Mouse (Mus musculus) forebrain, postnatal 0 days (tissue): ENCODE data around the gene Clic1. TPM values are rescaled to one million over a fixed set of nuclear protein-coding genes. Genes with fewer than 3 reads are reported as not detected.
A peak's percentile ranks its signal among the peaks of the same experiment; 100 is the strongest.

Experiments used
- ATAC-seq: fragments of 200-750 bp; cut with Nextera tagmentation; 2 replicates; pipeline ENCODE4 v1.8.0; 2017; ENCODE audit warnings: mild to moderate bottlenecking, moderate library complexity
- DNase-seq: peaks from one replicate; pipeline ENCODE4 v3.0.0-alpha.2; 2015
- H3K27ac ChIP-seq: fragments of 300-500 bp; sonication (generic); 2 replicates; pipeline ENCODE4 v1.5.1; 2014; ENCODE audit warnings: low read depth, mild to moderate bottlenecking, antibody characterized with exemption, low read length, moderate library complexity, mixed read lengths
- H3K27me3 ChIP-seq: fragments of 300-500 bp; sonication (generic); 2 replicates; pipeline ENCODE4 v1.6.1; 2014; ENCODE audit warnings: mild to moderate bottlenecking, low read length, mixed read lengths; ENCODE audit not compliant: insufficient read depth
- H3K36me3 ChIP-seq: fragments of 300-500 bp; sonication (generic); 2 replicates; pipeline ENCODE4 v1.6.1; 2014; ENCODE audit warnings: mild to moderate bottlenecking, moderate library complexity; ENCODE audit not compliant: insufficient read depth
- H3K4me1 ChIP-seq: fragments of 300-500 bp; sonication (generic); 2 replicates; pipeline ENCODE4 v1.6.1; 2014; ENCODE audit warnings: antibody characterized with exemption; ENCODE audit not compliant: insufficient read depth
- H3K4me2 ChIP-seq: fragments of 300-500 bp; sonication (generic); 2 replicates; pipeline ENCODE4 v1.6.1; 2014; ENCODE audit warnings: low read depth, mild to moderate bottlenecking, moderate library complexity
- H3K4me3 ChIP-seq: fragments of 300-500 bp; sonication (generic); 2 replicates; pipeline ENCODE4 v1.5.1; 2014; ENCODE audit warnings: low read depth, low read length, mixed read lengths
- H3K9ac ChIP-seq: fragments of 300-500 bp; sonication (generic); 2 replicates; pipeline ENCODE4 v1.6.1; 2014; ENCODE audit warnings: mild to moderate bottlenecking
- H3K9me3 ChIP-seq: fragments of 300-500 bp; sonication (generic); 2 replicates; pipeline ENCODE4 v1.6.1; 2016; ENCODE audit warnings: low read length
- CTCF ChIP-seq: sonication (generic); IDR thresholded peaks from 2 replicates; pipeline ENCODE4 v1.5.1; 2016; ENCODE audit warnings: antibody characterized with exemption, control low read depth, low read depth
- WGBS: fragments of 180-500 bp; shearing (Covaris S2); extraction: QIAGEN DNeasy Blood & Tissue Kit; methylation state at CpG from one replicate; pipeline ENCODE4 v1.1.7; 2014; 5-methylcytosine and 5-hydroxymethylcytosine counted together
- polyA plus RNA-seq: library from polyadenylated mRNA; unstranded; fragments of >200 nt; fragmentation: Nextera tagmentation; extraction: Ambion mirVana; gene quantifications from 2 replicates; pipeline ENCODE4 v1.2.1, GENCODE M21; 2015
- total RNA-seq: library from RNA; depleted of rRNA; stranded (reverse); fragments of >200 nt; gene quantifications from 2 replicates; pipeline ENCODE4 v1.2.3, GENCODE M21; 2014

Gene Clic1
- total and polyA plus RNA-seq, 2 experiments from 2014 or later, result 26.8 to 47.9 TPM

GRCm38 (mm10) chr17:35082841-35083576 lies 33.2 kb downstream of the Clic1 start:
- 88% methylated on average over 16 of the region's 16 CpGs for WGBS
- no peak for TF ChIP-seq CTCF
- H3K9me3 ChIP-seq, result no peaks in the 10 kb centered on the region

GRCm38 (mm10) chr17:35083929-35084497 lies 34.2 kb downstream of the Clic1 start:
- no peaks in the 10 kb centered on the region for H3K27me3 ChIP-seq
- H3K4me1 ChIP-seq, result no peaks in the 10 kb centered on the region
- no peak for TF ChIP-seq CTCF
- H3K27ac ChIP-seq, result no peak overlapping the region
- H3K4me3 ChIP-seq, result no peak overlapping the region
- no peak overlapping the region for H3K9ac ChIP-seq
- no peak overlapping the region for H3K4me2 ChIP-seq
- no peaks in the 10 kb centered on the region for H3K9me3 ChIP-seq
- 82% methylated on average over 3 of the region's 3 CpGs for WGBS
- no peaks in the 10 kb centered on the region for H3K36me3 ChIP-seq
- DNase-seq, result no peak
- ATAC-seq, result no peak

More at GRCm38 (mm10) chr17:35082841-35083576, 33.2 kb downstream of the Clic1 start:
- H3K4me3 ChIP-seq, result no peak overlapping the region
- H3K27me3 ChIP-seq, result no peaks in the 10 kb centered on the region
- H3K4me2 ChIP-seq, result no peak overlapping the region
- no peak for DNase-seq
- no peak overlapping the region for H3K9ac ChIP-seq
- no peak for ATAC-seq
- 0 out of 2 replicates have a peak, but pooled peaks cover 2% of the 10 kb centered on the region for H3K4me1 ChIP-seq
- no peaks in the 10 kb centered on the region for H3K36me3 ChIP-seq
- H3K27ac ChIP-seq, result no peak overlapping the region

GRCm38 (mm10) chr17:35085208-35085865 lies 35.6 kb downstream of the Clic1 start, which contains the start of gene Ly6g6f:
Ly6g6f (minus strand) TSS chr17:35085610.
- peaks cover 3% of the 10 kb centered on the region; the same call in 1 of the 2 replicates for H3K4me1 ChIP-seq
- no peaks in the 10 kb centered on the region for H3K9me3 ChIP-seq
- H3K27ac ChIP-seq, result no peak within 1 kb of the TSS
- H3K9ac ChIP-seq, result no peak within 1 kb of the TSS
- no peak for TF ChIP-seq CTCF
- ATAC-seq (no peak), DNase-seq (no peak)
- H3K27me3 ChIP-seq, result no peaks in the 10 kb centered on the region
- H3K4me3 ChIP-seq, result no peak within 1 kb of the TSS
- WGBS, result 84% methylated on average over 7 of the region's 7 CpGs
- H3K4me2 ChIP-seq, result no peak within 1 kb of the TSS
- no peaks in the 10 kb centered on the region for H3K36me3 ChIP-seq

DNA sequence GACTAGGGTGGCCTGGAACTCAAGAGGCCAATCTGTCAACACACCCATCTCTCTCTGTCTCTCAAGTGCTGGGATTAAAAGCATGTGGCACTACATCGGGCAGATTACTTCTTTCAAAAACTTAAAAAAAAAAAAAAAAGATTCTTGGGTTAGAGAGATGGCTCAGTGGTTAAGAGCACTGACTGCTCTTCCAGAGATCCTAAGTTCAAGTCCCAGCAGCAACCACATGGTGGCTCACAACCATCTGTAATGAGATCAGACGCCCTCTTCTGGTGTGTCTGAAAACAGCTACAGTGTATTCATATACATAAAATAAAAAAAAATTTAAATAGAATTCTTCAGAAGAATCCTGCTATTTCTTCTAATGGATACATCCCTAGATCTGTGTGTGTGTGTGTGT lies 38.4 kb downstream of the Clic1 start:
- no peak overlapping the region for H3K9ac ChIP-seq
- peaks cover 3% of the 10 kb centered on the region; the same call in 1 of the 2 replicates for H3K4me1 ChIP-seq
- 51% methylated on average over 2 of the region's 2 CpGs for WGBS
- no peaks in the 10 kb centered on the region for H3K9me3 ChIP-seq
- H3K4me2 ChIP-seq, result no peak overlapping the region
- peak; percentile 43 for DNase-seq
- no peak; the same call in 1 of the 2 replicates for ATAC-seq
- H3K36me3 ChIP-seq, result peaks cover 17% of the 10 kb centered on the region
- 0 out of 2 replicates have a peak overlapping the region, but pooled peaks have one; percentile 1 for H3K27ac ChIP-seq
- H3K27me3 ChIP-seq, result no peaks in the 10 kb centered on the region
- H3K4me3 ChIP-seq, result no peak overlapping the region
- peak; percentile 63 for TF ChIP-seq CTCF

- H3K9me3 ChIP-seq, result no peaks in the 10 kb centered on the region
- H3K4me2 ChIP-seq, result peak within 1 kb of the TSS; percentile 61
- H3K9ac ChIP-seq, result peak within 1 kb of the TSS; percentile 90
- TF ChIP-seq CTCF, result 0 out of 2 replicates have a peak, but pooled peaks have one; percentile 6
- peaks cover 23% of the 10 kb centered on the region for H3K36me3 ChIP-seq
- no peaks in the 10 kb centered on the region for H3K27me3 ChIP-seq
- H3K27ac ChIP-seq, result peak within 1 kb of the TSS; percentile 99
- ATAC-seq (peak; percentile 97), DNase-seq (peak; percentile 97)
- peaks cover 3% of the 10 kb centered on the region; the same call in 1 of the 2 replicates for H3K4me1 ChIP-seq
- WGBS, result 4% methylated on average over 66 of the region's 67 CpGs
- peak within 1 kb of the TSS; percentile 71 for H3K4me3 ChIP-seq
These were observed 39.3 kb downstream of the Clic1 start, which contains the start of gene Abhd16a for GRCm38 (mm10) chr17:35088825-35089644. Abhd16a (plus strand) TSS chr17:35089263.
